Mouse (Mus musculus) c-Kit-positive CD71-negative TER-119-negative erythroid progenitor cells, embryonic 14.5 days (primary cell): ENCODE data around the gene Arhgap10.

ENCODE experiments used
- DNase-seq: peaks from one replicate; pipeline ENCODE4 v3.0.0-alpha.2; 2013; ENCODE audit warnings: low read depth

Arhgap10 gene

GRCm38 (mm10) chr8:77486749-77487148 is 31.0 kb downstream of the Arhgap10 start:
- no peak for DNase-seq

GRCm38 (mm10) chr8:77484817-77485216 is 32.9 kb downstream of the Arhgap10 start:
- DNase-seq: no peak

GRCm38 (mm10) chr8:77484266-77484665 is 33.5 kb downstream of the Arhgap10 start:
- DNase-seq: no peak

- DNase-seq: peak; percentile 68
Measured at GRCm38 (mm10) chr8:77483676-77484075, 34.1 kb downstream of the Arhgap10 start.

GRCm38 (mm10) chr8:77481791-77482190 is 36.0 kb downstream of the Arhgap10 start:
- no peak for DNase-seq

GRCm38 (mm10) chr8:77479995-77480394 is 37.8 kb downstream of the Arhgap10 start:
- DNase-seq: no peak

GRCm38 (mm10) chr8:77478913-77479273 is 38.9 kb downstream of the Arhgap10 start:
- DNase-seq: no peak

- DNase-seq: no peak
Measured at GRCm38 (mm10) chr8:77478155-77478912, 39.4 kb downstream of the Arhgap10 start.

GRCm38 (mm10) chr8:77477684-77478083 is 40.1 kb downstream of the Arhgap10 start:
- no peak for DNase-seq

GRCm38 (mm10) chr8:77474614-77475013 is 43.1 kb downstream of the Arhgap10 start:
- no peak for DNase-seq

- DNase-seq: no peak
Measured at GRCm38 (mm10) chr8:77473773-77474172, 44.0 kb downstream of the Arhgap10 start.

- DNase-seq: no peak
Measured at GRCm38 (mm10) chr8:77473373-77473772, 44.4 kb downstream of the Arhgap10 start.

- DNase-seq: no peak
Measured at GRCm38 (mm10) chr8:77461392-77461791, 56.4 kb downstream of the Arhgap10 start.

- no peak for DNase-seq
Measured at GRCm38 (mm10) chr8:77460363-77460762, 57.4 kb downstream of the Arhgap10 start.

GRCm38 (mm10) chr8:77459696-77460095 is 58.1 kb downstream of the Arhgap10 start:
- no peak for DNase-seq

GRCm38 (mm10) chr8:77458575-77458974 is 59.2 kb downstream of the Arhgap10 start:
- DNase-seq: no peak

- DNase-seq: no peak
Measured at GRCm38 (mm10) chr8:77456263-77456662, 61.5 kb downstream of the Arhgap10 start.

GRCm38 (mm10) chr8:77453836-77454235 is 63.9 kb downstream of the Arhgap10 start:
- DNase-seq: no peak

GRCm38 (mm10) chr8:77451466-77452382 is 66.0 kb downstream of the Arhgap10 start:
- DNase-seq: peak; percentile 22

GRCm38 (mm10) chr8:77451052-77451451 is 66.7 kb downstream of the Arhgap10 start:
- DNase-seq: no peak

GRCm38 (mm10) chr8:77446294-77446693 is 71.5 kb downstream of the Arhgap10 start:
- DNase-seq: no peak

- DNase-seq: no peak
Measured at GRCm38 (mm10) chr8:77445642-77446041, 72.1 kb downstream of the Arhgap10 start.
